Mouse (Mus musculus) thymus, adult 2 months (tissue): ENCODE measurements at regions not wholly inside any gene's neighbourhood (a gene's known extent, or its start where the extent isn't known, plus 50 kb on each side); places are given as distances from the start of the nearest gene placed in this dataset.

Experiments
- DNase-seq: peaks from one replicate; pipeline ENCODE4 v3.0.0; 2021
- H3K27ac ChIP-seq: fragments of 200-500 bp; 2 replicates; pipeline ENCODE4 v1.5.1; 2012; ENCODE audit warnings: low read length, control low read depth; ENCODE audit not compliant: control insufficient read depth, insufficient read depth
- H3K27me3 ChIP-seq: fragments of 200-500 bp; 2 replicates; pipeline ENCODE4 v1.6.1; 2012; ENCODE audit warnings: mild to moderate bottlenecking, low read length, moderate library complexity, mixed read lengths; ENCODE audit not compliant: control insufficient read depth, insufficient read depth
- H3K36me3 ChIP-seq: fragments of 200-500 bp; 2 replicates; pipeline ENCODE4 v1.6.1; 2012; ENCODE audit warnings: mild to moderate bottlenecking, low read length, moderate library complexity; ENCODE audit not compliant: control insufficient read depth, insufficient read depth
- H3K4me1 ChIP-seq: fragments of 200-500 bp; replicated peaks from 2 replicates; pipeline ENCODE4 v1.6.1; 2012; ENCODE audit warnings: low read length; ENCODE audit not compliant: control insufficient read depth, insufficient read depth
- H3K4me3 ChIP-seq: fragments of 200-500 bp; 2 replicates; pipeline ENCODE4 v1.5.1; 2012; ENCODE audit warnings: mild to moderate bottlenecking, low read length, control low read depth, moderate library complexity; ENCODE audit not compliant: control insufficient read depth, insufficient read depth
- CTCF ChIP-seq: fragments of 200-500 bp; IDR thresholded peaks from 2 replicates; pipeline ENCODE4 v1.5.1; 2012; ENCODE audit warnings: mild to moderate bottlenecking, control low read depth, low read length, moderate library complexity, borderline replicate concordance; ENCODE audit not compliant: control insufficient read depth, poor library complexity, insufficient read depth; ENCODE audit errors: extremely low read depth
- POLR2A ChIP-seq: fragments of 200-500 bp; IDR thresholded peaks from 2 replicates; pipeline ENCODE4 v1.6.1; 2012; ENCODE audit warnings: mild to moderate bottlenecking, low read length, control low read depth, moderate library complexity; ENCODE audit not compliant: control insufficient read depth, poor library complexity, insufficient read depth; ENCODE audit errors: extremely low read depth
- WGBS: fragments of 180-500 bp; shearing (Covaris S2); methylation state at CpG from one replicate; pipeline ENCODE4 v1.1.7; 2018; 5-methylcytosine and 5-hydroxymethylcytosine counted together

DNA sequence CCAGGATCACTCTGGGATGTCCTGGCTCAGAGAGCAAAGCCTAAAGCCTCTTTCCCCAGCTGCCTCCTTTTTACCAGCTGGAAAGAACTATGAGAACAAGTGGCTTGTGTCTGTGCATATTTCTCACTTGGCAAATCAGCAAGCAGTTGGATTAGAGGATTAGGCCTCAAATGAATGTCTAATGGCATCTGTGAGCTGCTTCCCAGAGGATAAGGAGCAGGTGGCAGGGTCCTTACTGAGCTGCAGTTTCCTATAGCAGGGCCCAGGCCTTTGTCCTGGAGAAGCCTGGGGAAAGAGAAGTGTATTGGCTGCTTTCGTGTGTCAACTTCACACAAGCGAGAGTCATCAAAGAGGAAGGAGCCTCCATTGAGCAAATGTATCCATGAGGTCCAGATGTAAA, 59.1 kb upstream of the Hs3st2 start:
- Histone ChIP-seq H3K4me1 (no peaks in the 10 kb centered on the region), H3K4me3 (no peak overlapping the region), H3K27ac (no peak overlapping the region), H3K27me3 (no peaks in the 10 kb centered on the region), H3K36me3 (no peaks in the 10 kb centered on the region)
- TF ChIP-seq POLR2A (no peak), CTCF (no peak)
- WGBS, result 93% methylated on average over 2 of the region's 2 CpGs
- DNase-seq, result no peak

DNA sequence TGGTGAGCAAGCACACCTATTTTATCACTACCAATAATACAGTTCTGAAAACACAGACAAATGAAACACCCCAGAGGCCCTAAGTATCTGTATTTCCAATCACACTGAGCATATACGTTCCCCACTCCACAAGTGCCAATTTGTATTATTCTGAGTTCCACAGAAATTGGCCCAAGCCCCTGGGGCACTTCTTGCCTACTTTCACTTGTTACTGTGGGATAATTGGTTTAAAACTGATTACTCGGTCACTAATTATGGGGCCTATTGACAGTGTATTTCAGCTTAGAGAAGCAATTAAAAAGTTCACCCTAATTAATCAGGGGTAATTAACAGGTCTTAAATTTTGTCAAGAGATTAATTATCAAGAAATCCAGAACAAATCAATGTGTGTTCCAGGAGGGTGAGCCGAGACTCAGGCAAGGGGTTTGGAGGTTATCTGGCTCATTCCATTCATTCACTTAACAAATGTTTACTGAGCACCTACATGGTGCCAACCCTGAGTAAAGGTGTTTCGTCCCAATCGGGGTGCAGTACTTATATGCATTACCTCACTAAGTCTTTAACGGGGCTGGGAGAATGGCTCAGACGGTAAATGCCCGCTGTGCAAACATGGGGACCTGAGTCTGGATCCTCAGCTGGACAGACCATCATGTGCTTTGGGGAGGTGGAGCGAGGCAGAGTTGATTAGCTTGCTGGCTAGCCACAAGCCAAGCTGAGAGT, 56.1 kb upstream of the Hs3st2 start:
- 93% methylated on average over 9 of the region's 9 CpGs for WGBS
- no peak overlapping the region for H3K27ac ChIP-seq
- H3K4me1 ChIP-seq, result no peaks in the 10 kb centered on the region
- TF ChIP-seq CTCF, result no peak
- H3K36me3 ChIP-seq, result no peaks in the 10 kb centered on the region
- H3K27me3 ChIP-seq, result no peaks in the 10 kb centered on the region
- no peak for DNase-seq
- no peak overlapping the region for H3K4me3 ChIP-seq

DNA sequence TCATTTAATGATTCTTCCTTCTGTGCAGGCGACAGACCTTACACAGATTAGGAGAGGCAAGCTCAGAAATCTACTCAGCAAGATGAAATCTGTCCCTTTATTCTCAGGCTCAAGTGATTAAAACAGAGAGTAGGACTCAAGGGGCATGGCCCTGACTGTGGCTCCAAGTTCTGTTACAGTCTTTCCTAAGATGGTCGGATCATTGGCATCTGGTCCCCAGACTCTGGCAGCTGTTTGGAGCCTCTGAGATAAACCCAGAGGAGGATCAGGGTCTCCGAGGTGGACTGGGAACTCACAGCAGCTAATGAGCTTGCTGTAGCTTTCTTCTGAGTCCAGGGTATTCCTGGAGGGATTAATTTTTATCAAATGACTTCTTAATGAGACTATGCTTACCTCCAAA, 51.7 kb upstream of the Hs3st2 start:
- DNase-seq, result no peak
- no peak overlapping the region for H3K4me3 ChIP-seq
- H3K4me1 ChIP-seq, result no peaks in the 10 kb centered on the region
- H3K27ac ChIP-seq, result no peak overlapping the region
- no peak for TF ChIP-seq POLR2A
- TF ChIP-seq CTCF, result no peak
- no peaks in the 10 kb centered on the region for H3K36me3 ChIP-seq
- 68% methylated on average over 3 of the region's 3 CpGs for WGBS
- no peaks in the 10 kb centered on the region for H3K27me3 ChIP-seq
